Mouse (Mus musculus) layer of hippocampus, adult 8-10 months (tissue): ENCODE measurements at regions not wholly inside any gene's neighbourhood (a gene's known extent, or its start where the extent isn't known, plus 50 kb on each side); places are given as distances from the start of the nearest gene placed in this dataset.

Source experiments
- DNase-seq, 2 experiments: peaks; one replicate each; pipeline ENCODE4 v3.0.0; 2022; ENCODE audit warnings: low spot score in 2 of 2

GRCm38 (mm10) chr9:12492890-12493618, 752.6 kb downstream of the Jrkl start:
- DNase-seq = no peak

- DNase-seq = no peak
Observed at GRCm38 (mm10) chr9:12457810-12458209, 787.8 kb downstream of the Jrkl start.

- no peak for DNase-seq
Observed at GRCm38 (mm10) chr9:12456695-12457094, 788.9 kb downstream of the Jrkl start.

- DNase-seq = no peak
Observed at GRCm38 (mm10) chr9:12434171-12434570, 811.5 kb downstream of the Jrkl start.

- DNase-seq = no peak
Observed at GRCm38 (mm10) chr9:12421906-12422305, 823.7 kb downstream of the Jrkl start.

GRCm38 (mm10) chr9:12408500-12408899, 837.1 kb downstream of the Jrkl start:
- no peak for DNase-seq

GRCm38 (mm10) chr9:12404185-12404584, 841.4 kb downstream of the Jrkl start:
- DNase-seq = no peak

GRCm38 (mm10) chr9:12395648-12396047, 850.0 kb downstream of the Jrkl start:
- DNase-seq = no peak

GRCm38 (mm10) chr9:12380732-12381645, 864.6 kb downstream of the Jrkl start:
- DNase-seq = peak in 1 of 2 experiments; percentile 4

- no peak for DNase-seq
Observed at GRCm38 (mm10) chr9:12380029-12380428, 865.6 kb downstream of the Jrkl start.

- no peak for DNase-seq
Observed at GRCm38 (mm10) chr9:12344296-12344695, 901.3 kb downstream of the Jrkl start.

- DNase-seq = no peak
Observed at GRCm38 (mm10) chr9:12341453-12341852, 904.2 kb downstream of the Jrkl start.

GRCm38 (mm10) chr9:12313517-12314075, 932.0 kb downstream of the Jrkl start:
- no peak for DNase-seq

GRCm38 (mm10) chr9:12313027-12313426, 932.6 kb downstream of the Jrkl start:
- DNase-seq = no peak
